Mouse (Mus musculus): ENCODE measurements around the gene Fgfr2. TPM values are rescaled to one million over a fixed set of nuclear protein-coding genes. Genes with fewer than 3 reads are reported as not detected.
"Not testable (repeated sequence)": the region's sequence is repeated elsewhere in the genome, so short reads cannot be mapped to it uniquely, and the experiment has no call there.

Fgfr2 gene
- polyA plus RNA-seq, 1 experiment from 2014 or later: 67.0 TPM

GRCm38 (mm10) chr7:130537068-130537467 lies 2586.1 kb downstream of the Fgfr2 start:
- Histone ChIP-seq H3K27ac (no peak overlapping the region), H3K4me1 (replicated peaks) (no peaks in the 10 kb centered on the region), H3K4me3 (replicated peaks) (no peak overlapping the region), H3K9me3 (no peaks in the 10 kb centered on the region), H3K9ac (no peak overlapping the region), H3K36me3 (peaks cover 28% of the 10 kb centered on the region), H3K4me2 (replicated peaks) (no peak overlapping the region), H3K27me3 (replicated peaks) (no peaks in the 10 kb centered on the region)
- 76% methylated on average over 4 of the region's 4 CpGs for WGBS
- ATAC-seq: no peak

DNA sequence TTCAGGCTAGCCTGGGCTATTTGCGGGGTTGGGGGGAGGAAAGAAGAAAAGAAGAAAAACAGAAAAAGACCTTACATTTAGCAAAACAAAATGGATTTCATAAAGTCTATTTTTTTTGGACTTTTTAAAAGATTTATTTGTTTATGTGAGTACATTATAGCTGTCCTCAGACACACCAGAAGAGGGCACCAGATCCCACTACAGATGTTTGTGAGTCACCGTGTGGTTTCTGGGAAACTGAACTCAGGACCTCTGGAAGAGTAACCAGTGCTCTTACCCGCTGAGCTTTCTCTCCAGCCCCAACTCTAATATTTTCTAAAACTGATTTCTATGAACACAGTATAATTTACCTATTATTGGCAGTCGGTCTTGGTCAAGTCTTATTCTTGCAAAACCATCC lies 2588.0 kb downstream of the Fgfr2 start:
- H3K4me1 ChIP-seq (replicated peaks): no peaks in the 10 kb centered on the region
- no peak overlapping the region for H3K4me3 ChIP-seq (replicated peaks)
- H3K27me3 ChIP-seq (replicated peaks): no peaks in the 10 kb centered on the region
- no peak overlapping the region for H3K27ac ChIP-seq
- H3K9ac ChIP-seq: no peak overlapping the region
- H3K4me2 ChIP-seq (replicated peaks): no peak overlapping the region
- no peak for ATAC-seq
- H3K36me3 ChIP-seq: peaks cover 31% of the 10 kb centered on the region
- WGBS: 84% methylated on average over 4 of the region's 4 CpGs
- no peaks in the 10 kb centered on the region for H3K9me3 ChIP-seq

GRCm38 (mm10) chr7:130533316-130534260 lies 2589.6 kb downstream of the Fgfr2 start:
- peaks cover 22% of the 10 kb centered on the region for H3K36me3 ChIP-seq
- no peak overlapping the region for H3K27ac ChIP-seq

DNA sequence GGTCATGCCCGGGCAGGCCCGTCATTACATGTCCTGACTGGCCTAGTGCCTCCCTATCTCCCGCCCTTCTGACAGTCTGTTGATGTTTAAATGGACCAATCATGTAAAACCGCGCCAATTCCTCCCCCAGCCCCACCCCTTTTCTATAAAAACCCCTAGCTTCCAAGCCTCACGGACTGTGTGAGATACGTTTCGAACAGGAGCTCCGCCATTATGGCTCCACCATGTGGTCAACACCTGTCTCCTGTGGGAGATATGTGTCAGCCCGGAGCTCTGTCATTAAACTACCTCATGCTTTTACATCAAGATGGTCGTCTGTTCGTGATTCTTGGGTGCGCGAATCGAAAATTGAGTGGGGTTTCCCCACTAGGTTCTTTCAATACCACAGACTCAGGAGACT lies 2592.0 kb downstream of the Fgfr2 start:
- not testable (repeated sequence) for H3K9ac ChIP-seq; H3K4me2 ChIP-seq (replicated peaks); H3K27ac ChIP-seq; ATAC-seq; H3K4me1 ChIP-seq (replicated peaks); H3K4me3 ChIP-seq (replicated peaks); H3K27me3 ChIP-seq (replicated peaks); H3K9me3 ChIP-seq
- 93% methylated on average over 15 of the region's 15 CpGs for WGBS
- H3K36me3 ChIP-seq: peaks cover 17% of the 10 kb centered on the region

More at GRCm38 (mm10) chr7:130533316-130534260, 2589.6 kb downstream of the Fgfr2 start:
- Histone ChIP-seq H3K27me3 (replicated peaks) (no peaks in the 10 kb centered on the region), H3K4me2 (replicated peaks) (no peak overlapping the region), H3K9ac (no peak overlapping the region), H3K4me3 (replicated peaks) (no peak overlapping the region), H3K9me3 (no peaks in the 10 kb centered on the region), H3K4me1 (replicated peaks) (no peaks in the 10 kb centered on the region)
- ATAC-seq: peak; percentile 77
- WGBS: 50% methylated on average over 25 of the region's 25 CpGs

DNA sequence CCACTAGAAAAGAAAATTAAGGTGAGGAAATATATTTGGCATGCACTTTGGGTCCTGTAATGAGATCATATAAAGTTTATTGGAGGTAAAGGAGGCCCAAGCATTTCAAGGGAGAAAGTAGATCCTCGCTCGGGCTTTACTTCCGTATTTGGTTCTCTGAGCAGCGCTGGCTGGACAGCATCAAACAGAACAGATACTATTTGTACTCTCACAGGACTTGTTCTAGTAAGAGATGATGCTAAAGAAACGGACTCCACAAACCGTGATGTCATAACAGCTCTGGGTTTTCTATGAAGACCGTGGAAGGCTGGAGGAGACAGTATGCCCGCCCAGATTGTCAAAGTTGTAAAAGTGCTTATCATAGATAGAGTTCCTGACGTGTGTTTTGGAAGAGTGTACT lies 2595.8 kb downstream of the Fgfr2 start:
- Histone ChIP-seq H3K9me3 (no peaks in the 10 kb centered on the region), H3K4me2 (replicated peaks) (no peak overlapping the region), H3K4me3 (replicated peaks) (no peak overlapping the region), H3K4me1 (replicated peaks) (no peaks in the 10 kb centered on the region), H3K27ac (peak overlapping the region; percentile 36; the same call in 1 of the 2 replicates), H3K36me3 (peaks cover 6% of the 10 kb centered on the region), H3K9ac (no peak overlapping the region), H3K27me3 (replicated peaks) (no peaks in the 10 kb centered on the region)
- ATAC-seq: 0 out of 2 replicates have a peak, but pooled peaks have one; percentile 15
- WGBS: 61% methylated on average over 9 of the region's 9 CpGs

DNA sequence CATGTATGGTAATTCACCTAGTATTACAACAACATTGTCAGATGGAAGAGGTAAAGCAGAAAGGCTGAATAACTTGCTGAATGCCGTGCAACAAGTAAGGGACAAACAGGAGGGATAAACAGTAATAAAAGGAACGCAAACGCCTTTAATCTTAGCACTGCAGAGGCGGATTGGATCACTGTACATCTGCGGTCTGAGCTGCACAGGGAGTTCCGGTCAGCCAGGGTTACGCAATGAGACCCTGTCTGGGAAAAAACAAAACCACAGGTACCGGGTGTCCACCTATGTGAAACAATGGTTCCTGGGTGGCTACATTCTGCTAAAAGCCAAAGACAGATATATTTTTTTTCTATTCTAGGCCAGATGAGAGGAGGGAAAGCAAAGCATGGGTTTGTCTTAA lies 2599.7 kb downstream of the Fgfr2 start:
- no peak overlapping the region for H3K9ac ChIP-seq
- H3K4me2 ChIP-seq (replicated peaks): no peak overlapping the region
- H3K36me3 ChIP-seq: no peaks in the 10 kb centered on the region
- 88% methylated on average over 8 of the region's 8 CpGs for WGBS
- H3K4me1 ChIP-seq (replicated peaks): peaks cover 5% of the 10 kb centered on the region
- H3K27ac ChIP-seq: no peak overlapping the region
- no peaks in the 10 kb centered on the region for H3K27me3 ChIP-seq (replicated peaks)
- no peak overlapping the region for H3K4me3 ChIP-seq (replicated peaks)
- no peak for ATAC-seq
- H3K9me3 ChIP-seq: no peaks in the 10 kb centered on the region

- Histone ChIP-seq H3K36me3 (no peaks in the 10 kb centered on the region), H3K9me3 (no peaks in the 10 kb centered on the region), H3K27me3 (replicated peaks) (no peaks in the 10 kb centered on the region), H3K4me3 (replicated peaks) (no peak overlapping the region), H3K4me1 (replicated peaks) (peaks cover 5% of the 10 kb centered on the region), H3K4me2 (replicated peaks) (no peak overlapping the region), H3K27ac (peak overlapping the region; percentile 95; the same call in 1 of the 2 replicates), H3K9ac (no peak overlapping the region)
- 81% methylated on average over 14 of the region's 14 CpGs for WGBS
- ATAC-seq: no peak
These were observed 2602.2 kb downstream of the Fgfr2 start for GRCm38 (mm10) chr7:130520812-130521422.

GRCm38 (mm10) chr7:130520049-130520425 lies 2603.1 kb downstream of the Fgfr2 start, which contains the start of gene Ate1:
Gene Ate1, minus strand, starts transcription at chr7:130520369.
- Histone ChIP-seq H3K4me2 (replicated peaks) (peak within 1 kb of the TSS; percentile 76), H3K4me3 (replicated peaks) (peak within 1 kb of the TSS; percentile 73), H3K27ac (peak within 1 kb of the TSS; percentile 95), H3K9me3 (no peaks in the 10 kb centered on the region), H3K4me1 (replicated peaks) (peaks cover 5% of the 10 kb centered on the region), H3K9ac (peak within 1 kb of the TSS; percentile 88), H3K36me3 (no peaks in the 10 kb centered on the region), H3K27me3 (replicated peaks) (no peaks in the 10 kb centered on the region)
- peak; percentile 0; the same call in 1 of the 2 replicates for ATAC-seq
- 11% methylated on average over 20 of the region's 20 CpGs for WGBS

DNA sequence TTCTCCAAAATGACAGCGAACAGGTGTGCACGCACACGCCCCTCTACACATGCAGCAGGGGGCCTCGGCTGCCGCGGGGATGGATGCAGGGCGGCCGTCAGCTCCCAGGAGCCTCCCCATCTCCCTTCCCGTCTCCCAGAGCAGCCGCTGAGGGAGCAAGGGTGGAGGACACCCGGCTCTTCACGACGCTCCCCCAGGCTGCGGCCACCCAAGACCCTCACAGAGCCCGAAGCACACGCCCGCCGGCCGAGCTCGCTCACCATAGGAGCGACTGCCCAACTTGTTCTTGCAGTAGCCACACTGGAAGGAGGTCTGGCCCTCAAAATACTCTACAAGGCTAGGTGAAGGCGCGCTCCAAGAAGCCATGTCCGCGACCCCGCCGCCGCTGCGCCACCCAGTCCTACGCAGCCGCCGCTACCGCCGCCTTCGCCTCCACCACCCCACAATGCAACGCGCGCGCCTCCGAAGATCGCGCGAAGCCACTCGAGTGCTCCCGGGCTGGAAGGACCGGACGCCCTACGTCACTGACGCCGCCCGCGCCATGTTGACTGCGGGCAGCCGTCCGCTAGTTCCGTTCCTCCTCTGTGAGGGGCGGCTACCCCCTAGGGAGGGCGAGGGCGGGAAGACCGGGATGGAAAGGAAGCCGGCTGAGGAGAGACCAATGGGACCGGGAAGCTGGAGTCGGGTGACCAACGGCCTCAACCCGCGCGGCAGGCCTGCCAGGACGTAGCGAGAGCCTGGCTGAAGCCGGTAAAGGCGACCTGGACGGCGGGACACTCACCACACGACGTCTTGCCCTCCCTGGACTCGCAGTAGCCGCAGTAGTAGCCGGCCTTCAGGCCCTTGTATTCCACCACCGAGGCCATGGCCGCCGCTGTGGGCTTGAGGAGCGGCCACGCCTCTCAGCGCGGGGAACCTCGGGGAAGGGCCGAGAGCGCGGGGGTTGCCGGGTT lies 2603.8 kb downstream of the Fgfr2 start:
- peak overlapping the region; percentile 88 for H3K9ac ChIP-seq

GRCm38 (mm10) chr7:130518213-130519095 lies 2604.7 kb downstream of the Fgfr2 start:
- Histone ChIP-seq H3K27me3 (replicated peaks) (no peaks in the 10 kb centered on the region), H3K4me1 (replicated peaks) (peaks cover 5% of the 10 kb centered on the region), H3K36me3 (no peaks in the 10 kb centered on the region), H3K4me2 (replicated peaks) (peak overlapping the region; percentile 66), H3K9ac (peak overlapping the region; percentile 88), H3K4me3 (replicated peaks) (peak overlapping the region; percentile 73), H3K9me3 (no peaks in the 10 kb centered on the region), H3K27ac (peak overlapping the region; percentile 83)
- 18% methylated on average over 26 of the region's 26 CpGs for WGBS
- no peak for ATAC-seq

More for the DNA sequence above, 2603.8 kb downstream of the Fgfr2 start:
- Histone ChIP-seq H3K27me3 (replicated peaks) (no peaks in the 10 kb centered on the region), H3K36me3 (no peaks in the 10 kb centered on the region), H3K27ac (peak overlapping the region; percentile 95), H3K9me3 (no peaks in the 10 kb centered on the region), H3K4me1 (replicated peaks) (peaks cover 5% of the 10 kb centered on the region), H3K4me3 (replicated peaks) (peak overlapping the region; percentile 73), H3K4me2 (replicated peaks) (peak overlapping the region; percentile 76)
- under 1% methylated on average over 90 of the region's 90 CpGs for WGBS
- ATAC-seq: peak; percentile 99

DNA sequence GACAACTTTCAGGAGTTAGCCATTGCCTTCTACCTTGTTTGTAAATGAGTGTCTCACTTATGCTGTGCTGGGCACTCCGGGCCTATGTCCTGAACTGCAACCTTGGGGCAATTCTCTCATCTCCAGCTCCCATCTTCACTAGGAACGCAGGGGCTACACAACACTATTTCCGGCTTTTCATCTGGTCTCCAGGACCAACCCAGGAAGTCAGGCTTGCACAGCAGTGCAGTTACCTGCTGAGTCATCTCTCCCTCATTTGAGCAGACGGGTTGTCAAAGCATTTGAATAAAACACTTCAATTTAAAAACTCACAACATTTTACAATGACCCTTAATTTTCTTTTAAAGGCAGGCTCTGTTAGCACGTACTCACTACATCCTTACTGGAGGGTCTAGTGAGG lies 2612.9 kb downstream of the Fgfr2 start:
- H3K4me1 ChIP-seq (replicated peaks): no peaks in the 10 kb centered on the region
- H3K9me3 ChIP-seq: no peaks in the 10 kb centered on the region
- H3K36me3 ChIP-seq: peaks cover 4% of the 10 kb centered on the region
- no peak overlapping the region for H3K4me3 ChIP-seq (replicated peaks)
- H3K9ac ChIP-seq: no peak overlapping the region
- H3K4me2 ChIP-seq (replicated peaks): no peak overlapping the region
- H3K27ac ChIP-seq: no peak overlapping the region
- 92% methylated on average over 5 of the region's 5 CpGs for WGBS
- ATAC-seq: no peak
- H3K27me3 ChIP-seq (replicated peaks): no peaks in the 10 kb centered on the region
